Mouse (Mus musculus): ENCODE measurements around the gene Wdr83os.

- TF ChIP-seq POLR2A (IDR thresholded peaks at IDR 0.05; ENCODE audit: borderline replicate concordance, low read depth, low read length) (no peak), CTCF (IDR thresholded peaks at IDR 0.05; ENCODE audit: low read depth, low read length) (no peak)
These were observed 4.5 kb upstream of the Wdr83os start for GRCm38 (mm10) chr8:85076001-85076400.
